Mouse (Mus musculus) CH12.LX (cell line): ENCODE results near the gene Hpcal1. TPM values are rescaled to one million over a fixed set of nuclear protein-coding genes. Genes with fewer than 3 reads are reported as not detected.

ENCODE experiments used
- DNase-seq: peaks from one replicate; pipeline ENCODE4 v3.0.0-alpha.2; 2013; ENCODE audit errors: extremely low read depth
- H3K27ac ChIP-seq: 2 replicates; pipeline ENCODE4 v1.5.1; 2012; ENCODE audit warnings: low read depth, mild to moderate bottlenecking, control low read depth, moderate library complexity; ENCODE audit not compliant: insufficient read depth
- H3K27me3 ChIP-seq: replicated peaks from 2 replicates; pipeline ENCODE3; 2012; ENCODE audit warnings: inconsistent platforms
- H3K36me3 ChIP-seq, 2 experiments: replicated peaks in 1 of 2; 2 replicates each; pipeline versions ENCODE3 to v1.6.1; 2012; ENCODE audit warnings: inconsistent platforms in 1 of 2, low read length in 1 of 2, mild to moderate bottlenecking in 1 of 2, mixed read lengths in 1 of 2, moderate library complexity in 1 of 2; ENCODE audit not compliant: control insufficient read depth in 1 of 2, insufficient read depth in 1 of 2
- H3K4me1 ChIP-seq, 2 experiments: 2 replicates each; pipeline ENCODE4 v1.6.1; 2012; ENCODE audit warnings: inconsistent platforms in 1 of 2, moderate library complexity in 1 of 2; ENCODE audit not compliant: insufficient read depth in 2 of 2, control insufficient read depth in 1 of 2
- H3K4me2 ChIP-seq: 2 replicates; pipeline ENCODE4 v1.6.1; 2012; ENCODE audit warnings: low read depth, mild to moderate bottlenecking, control low read depth; ENCODE audit not compliant: poor library complexity, insufficient read depth, severe bottlenecking
- H3K4me3 ChIP-seq, 3 experiments: fragments of 150-350 bp in 1 of 3; sonication (generic) in 1 of 3; replicated peaks in 1 of 3; 2 replicates each; pipeline versions ENCODE3 to v1.5.1; 2011 to 2012; ENCODE audit warnings: low read depth in 2 of 3, low read length in 2 of 3, mild to moderate bottlenecking in 2 of 3, moderate library complexity in 2 of 3, control low read depth in 1 of 3, improper control_type of control experiment in 1 of 3, inconsistent platforms in 1 of 3, mixed read lengths in 1 of 3; ENCODE audit not compliant: poor library complexity in 1 of 3
- H3K79me2 ChIP-seq: replicated peaks from 2 replicates; pipeline ENCODE4 v1.6.1; 2012; ENCODE audit warnings: mild to moderate bottlenecking, moderate library complexity; ENCODE audit not compliant: control insufficient read depth, poor library complexity, insufficient read depth, severe bottlenecking; ENCODE audit errors: extremely low read depth
- H3K9ac ChIP-seq: 2 replicates; pipeline ENCODE4 v1.6.1; 2012; ENCODE audit warnings: low read depth, mild to moderate bottlenecking, control low read depth, moderate library complexity; ENCODE audit not compliant: insufficient read depth
- H3K9me3 ChIP-seq: replicated peaks from 2 replicates; pipeline ENCODE3; 2012; ENCODE audit warnings: low read length, inconsistent platforms, mixed read lengths
- CHD1 ChIP-seq: IDR thresholded peaks from 2 replicates; pipeline ENCODE4 v1.6.1; 2012; ENCODE audit warnings: low read depth, low read length, improper control_type of control experiment, inconsistent platforms
- CHD2 ChIP-seq: IDR thresholded peaks from 2 replicates; pipeline ENCODE4 v1.6.1; 2011; ENCODE audit warnings: low read length, improper control_type of control experiment
- CTCF ChIP-seq, 2 experiments: IDR thresholded peaks in 1 of 2; conservative IDR thresholded peaks in 1 of 2; 2 replicates each; pipeline ENCODE4 v1.5.1; 2011 to 2012; ENCODE audit warnings: low read depth in 2 of 2, low read length in 2 of 2, improper control_type of control experiment in 1 of 2, inconsistent platforms in 1 of 2, mild to moderate bottlenecking in 1 of 2, moderate library complexity in 1 of 2
- ELF1 ChIP-seq: IDR thresholded peaks from 2 replicates; pipeline ENCODE4 v1.6.1; 2014; ENCODE audit warnings: low read depth, mild to moderate bottlenecking, inconsistent platforms, low read length, improper control_type of control experiment
- EP300 ChIP-seq: IDR thresholded peaks from 2 replicates; pipeline ENCODE4 v1.6.1; 2011; ENCODE audit warnings: low read length, improper control_type of control experiment
- GABPA ChIP-seq: IDR thresholded peaks from 2 replicates; pipeline ENCODE4 v1.6.1; 2012; ENCODE audit warnings: low read depth, low read length, improper control_type of control experiment, inconsistent platforms; ENCODE audit not compliant: insufficient replicate concordance
- HCFC1 ChIP-seq: IDR thresholded peaks from 2 replicates; pipeline ENCODE4 v1.6.1; 2012; ENCODE audit warnings: low read depth, mild to moderate bottlenecking, inconsistent platforms, low read length, improper control_type of control experiment
- IRF4 ChIP-seq: IDR thresholded peaks from 2 replicates; pipeline ENCODE4 v1.6.1; 2014; ENCODE audit warnings: low read depth, mild to moderate bottlenecking, inconsistent platforms, low read length, improper control_type of control experiment
- MAFK ChIP-seq: IDR thresholded peaks from 2 replicates; pipeline ENCODE4 v1.6.1; 2011; ENCODE audit warnings: low read length, improper control_type of control experiment; ENCODE audit not compliant: insufficient replicate concordance
- MAX ChIP-seq: IDR thresholded peaks from 2 replicates; pipeline ENCODE4 v1.6.1; 2011; ENCODE audit warnings: low read length, improper control_type of control experiment
- MXI1 ChIP-seq: IDR thresholded peaks from 2 replicates; pipeline ENCODE4 v1.6.1; 2011; ENCODE audit warnings: mild to moderate bottlenecking, low read depth, low read length, improper control_type of control experiment
- RAD21 ChIP-seq: IDR thresholded peaks from 2 replicates; pipeline ENCODE4 v1.6.1; 2011; ENCODE audit warnings: low read depth, mild to moderate bottlenecking, low read length, improper control_type of control experiment, moderate library complexity
- SIN3A ChIP-seq: IDR thresholded peaks from 2 replicates; pipeline ENCODE4 v1.6.1; 2012; ENCODE audit warnings: low read length, improper control_type of control experiment, inconsistent platforms
- UBTF ChIP-seq: IDR thresholded peaks from 2 replicates; pipeline ENCODE4 v1.6.1; 2012; ENCODE audit warnings: low read depth, mild to moderate bottlenecking, inconsistent platforms, low read length, improper control_type of control experiment, moderate library complexity
- USF1 ChIP-seq: IDR thresholded peaks from 2 replicates; pipeline ENCODE4 v1.6.1; 2014; ENCODE audit warnings: low read depth, mild to moderate bottlenecking, inconsistent platforms, low read length, improper control_type of control experiment
- USF2 ChIP-seq: conservative IDR thresholded peaks from 2 replicates; pipeline ENCODE4 v1.6.1; 2011; ENCODE audit warnings: low read depth, low read length, improper control_type of control experiment
- ZC3H11A ChIP-seq: IDR thresholded peaks from 2 replicates; pipeline ENCODE4 v1.6.1; 2012; ENCODE audit warnings: low read depth, mild to moderate bottlenecking, inconsistent platforms, low read length, improper control_type of control experiment
- ZKSCAN1 ChIP-seq: IDR thresholded peaks from 2 replicates; pipeline ENCODE4 v1.6.1; 2012; ENCODE audit warnings: low read depth, inconsistent platforms, low read length, improper control_type of control experiment, borderline replicate concordance
- ZMIZ1 ChIP-seq: IDR thresholded peaks from 2 replicates; pipeline ENCODE4 v1.6.1; 2012; ENCODE audit warnings: low read depth, mild to moderate bottlenecking, inconsistent platforms, low read length, improper control_type of control experiment
- dilution Hi-C: fragments of 300-500 bp; cut with MboI; formaldehyde crosslinking; loops from 2 replicates; pipeline ENCODE4 v1.14.3; 2020; ENCODE audit warnings: low sequenced_read_pairs; ENCODE audit not compliant: extremely low pct_unique_long_range_greater_than_20kb, extremely low pct_ligation_motif_present
- in situ Hi-C: fragments of 300-500 bp; cut with MboI; formaldehyde crosslinking; loops from 3 replicates; pipeline ENCODE4 v1.14.3; 2019; ENCODE audit warnings: low sequenced_read_pairs, low pct_ligation_motif_present, low pct_unique_long_range_greater_than_20kb, mixed read lengths
- polyA plus RNA-seq: library from polyadenylated mRNA; unstranded; fragments of >175 nt; gene quantifications from 2 replicates; pipeline ENCODE4 v1.2.1, GENCODE M21; 2012; ENCODE audit warnings: low read depth; ENCODE audit not compliant: insufficient read length
- total RNA-seq, 2 experiments: library from RNA; depleted of rRNA; stranded (reverse); fragments of 300-350 nt in 1 of 2; fragments of >200 nt in 1 of 2; gene quantifications; 2 replicates each; pipeline ENCODE4 v1.2.3; 2012 to 2014

The Hpcal1 gene
- total and polyA plus RNA-seq, 3 experiments: 4.9 to 5.5 (median 4.9) TPM

DNA sequence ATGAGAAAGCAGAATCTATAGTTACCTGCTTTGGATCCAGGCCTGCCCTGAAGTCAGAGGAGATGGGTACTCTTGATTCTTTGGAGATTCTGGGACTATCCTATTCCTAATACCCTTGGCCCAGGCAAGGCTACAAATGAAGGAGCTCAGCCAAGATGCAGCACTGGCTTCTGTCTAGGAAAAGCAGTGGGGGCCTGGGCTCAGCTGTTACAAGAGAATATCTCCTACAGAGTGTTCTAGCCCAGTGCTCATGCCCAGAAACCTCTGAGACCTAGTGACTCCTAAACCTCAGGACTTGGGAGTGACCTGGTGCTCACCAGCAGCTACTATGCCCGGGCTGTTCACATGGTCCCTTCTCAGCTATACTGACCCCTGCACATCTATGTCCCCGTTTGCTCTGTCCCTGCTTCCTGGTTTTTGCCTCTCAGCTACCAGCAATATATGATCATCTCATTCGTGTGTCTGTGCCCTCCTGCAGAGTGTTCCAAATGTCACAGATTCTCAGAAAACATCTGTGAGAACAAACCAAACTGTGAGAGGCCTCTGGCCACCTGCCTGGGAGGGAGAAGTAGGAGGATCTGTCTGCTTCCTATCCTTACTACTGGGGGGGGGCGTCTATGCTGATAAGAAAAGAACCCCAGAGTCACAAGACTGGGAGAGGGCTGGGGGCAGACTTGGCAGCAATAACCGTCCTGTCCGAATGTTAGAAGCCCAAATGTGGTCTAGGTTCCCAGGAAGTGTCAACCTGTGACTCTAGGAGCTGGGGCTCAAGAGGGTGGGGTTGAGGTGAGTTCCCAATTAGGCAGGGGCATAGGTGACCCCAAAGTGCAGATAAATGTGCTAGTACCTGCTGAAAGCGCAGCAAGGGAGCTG lies 39.2 kb upstream of the Hpcal1 start:
- Histone ChIP-seq H3K27me3 (no peaks in the 10 kb centered on the region), H3K4me2 (no peak overlapping the region), H3K79me2 (no peaks in the 10 kb centered on the region), H3K9me3 (peaks cover 6% of the 10 kb centered on the region), H3K36me3 (no peaks in the 10 kb centered on the region), H3K4me3 (no peak overlapping the region), H3K9ac (no peak overlapping the region), H3K27ac (no peak overlapping the region), H3K4me1 (no peaks in the 10 kb centered on the region)
- TF ChIP-seq SIN3A: no peak
- TF ChIP-seq RAD21: no peak
- no peak for TF ChIP-seq ZMIZ1
- no peak for TF ChIP-seq HCFC1
- no peak for TF ChIP-seq USF2
- no peak for TF ChIP-seq CHD2
- no peak for TF ChIP-seq UBTF
- TF ChIP-seq MAX: no peak
- in situ Hi-C loops (loop anchor here (25.0 kb wide), 1 partner anchor 289 kb away; no protein-coding TSS in a partner anchor), dilution Hi-C loops (no loop called here)
- DNase-seq: no peak

DNA sequence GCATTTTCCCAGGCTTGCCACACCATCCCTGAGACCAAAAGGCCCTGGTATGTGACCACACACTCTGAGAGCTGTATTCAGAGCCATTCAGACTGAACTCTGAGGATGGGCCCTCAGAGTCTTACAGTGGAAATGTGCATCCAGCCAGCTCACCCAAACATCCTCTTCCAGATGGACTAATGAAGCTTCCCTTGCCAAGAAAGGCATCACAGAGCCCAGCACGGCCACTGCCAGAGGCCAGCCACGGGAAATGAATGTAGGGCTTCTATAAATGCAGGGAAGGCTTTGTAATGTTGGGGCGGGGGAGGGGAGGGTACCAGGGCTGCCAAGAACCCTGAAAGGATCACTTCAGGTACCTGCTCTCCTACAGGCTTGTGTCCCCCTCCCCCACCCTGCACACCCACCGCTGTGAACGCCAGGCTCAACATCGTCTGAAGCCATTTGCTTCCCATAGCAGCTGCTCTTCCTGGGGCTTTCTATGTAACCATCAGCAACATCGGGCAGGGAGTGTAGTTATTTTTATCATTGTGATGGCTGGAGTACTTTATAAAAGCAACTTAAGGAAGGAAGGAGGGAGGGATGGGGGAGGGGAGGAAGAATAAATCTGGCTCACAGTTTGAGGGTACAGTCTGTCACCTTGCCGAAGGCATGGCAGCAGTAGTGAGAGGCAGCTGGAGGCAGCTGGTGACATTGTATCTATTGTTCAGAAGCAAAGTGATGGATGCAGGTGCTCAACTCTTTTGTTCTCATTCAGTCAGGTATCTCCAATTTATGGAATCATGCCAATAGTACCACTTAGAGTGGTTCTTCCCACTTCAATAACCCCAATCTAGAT lies 38.2 kb upstream of the Hpcal1 start:
- DNase-seq: no peak
- dilution Hi-C loops: no loop called here
- no peak overlapping the region for H3K27ac ChIP-seq
- no peak overlapping the region for H3K4me2 ChIP-seq
- H3K36me3 ChIP-seq: no peaks in the 10 kb centered on the region
- peaks cover 0 to 2% of the 10 kb centered on the region in 2 experiments; a peak in 1 of 4 replicates for H3K4me1 ChIP-seq
- H3K9me3 ChIP-seq: peaks cover 13% of the 10 kb centered on the region
- H3K9ac ChIP-seq: no peak overlapping the region
- H3K79me2 ChIP-seq: no peaks in the 10 kb centered on the region
- TF ChIP-seq CHD2 (no peak), CTCF (conservative IDR thresholded peaks at IDR 0.05 in 1 of 2, IDR thresholded peaks at IDR 0.05 in 1 of 2; ENCODE audit: low read depth in 2 of 2, low read length in 2 of 2) (no peak), IRF4 (no peak), USF2 (no peak), CHD1 (no peak), GABPA (no peak), UBTF (no peak), MXI1 (no peak), ZKSCAN1 (no peak), EP300 (no peak), SIN3A (no peak), USF1 (no peak), ELF1 (no peak), ZC3H11A (no peak), MAFK (no peak)
- in situ Hi-C loops: loop anchor here (25.0 kb wide), 1 partner anchor 290 kb away; no protein-coding TSS in a partner anchor
- H3K4me3 ChIP-seq: no peak overlapping the region
- H3K27me3 ChIP-seq: no peaks in the 10 kb centered on the region
